Mouse (Mus musculus) heart, adult 8-10 months (tissue): ENCODE data around the gene Chmp2b. TPM values are rescaled to one million over a fixed set of nuclear protein-coding genes. Genes with fewer than 3 reads are reported as not detected.
A peak's percentile ranks its signal among the peaks of the same experiment; 100 is the strongest.

Experiments used
- DNase-seq: peaks from one replicate; pipeline ENCODE4 v3.0.0; 2022; ENCODE audit warnings: low spot score
- total RNA-seq, 4 experiments: library from RNA; stranded (reverse); gene quantifications; 2 replicates each; pipeline ENCODE4 v1.2.4; 2022

The Chmp2b gene
- total RNA-seq, result 10 to 100 TPM; 43.0 to 45.1 (median 44.8) TPM

GRCm38 (mm10) chr16:65561963-65562863 lies at the start of gene Chmp2b:
Chmp2b (minus strand) TSS chr16:65562726.
- DNase-seq, result peak; percentile 70

- no peak for DNase-seq
Measured at GRCm38 (mm10) chr16:65611678-65612077, 49.2 kb upstream of the Chmp2b start.

GRCm38 (mm10) chr16:65600798-65601197 lies 38.3 kb upstream of the Chmp2b start:
- DNase-seq, result no peak

- DNase-seq, result no peak
Measured at GRCm38 (mm10) chr16:65586111-65586865, 23.8 kb upstream of the Chmp2b start.

DNA sequence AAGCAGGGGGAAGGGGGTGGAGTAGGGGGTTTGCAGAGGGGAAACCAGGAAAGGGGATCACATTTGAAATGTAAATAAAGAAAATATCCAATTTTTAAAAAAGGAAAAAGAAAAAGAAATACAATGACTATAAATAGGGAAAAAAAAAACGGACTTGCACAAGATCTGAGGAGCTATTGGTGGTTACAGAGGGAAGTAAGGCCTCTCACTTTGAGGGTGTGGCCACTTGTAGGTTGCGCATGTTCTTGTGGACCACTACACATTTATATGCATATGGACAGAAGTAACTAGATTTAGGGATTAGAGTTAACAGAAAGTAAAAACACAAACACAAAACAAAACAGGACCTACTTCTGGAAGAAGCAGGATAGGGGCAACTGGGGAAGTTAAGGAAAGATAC lies 23.2 kb upstream of the Chmp2b start:
- no peak for DNase-seq

- DNase-seq, result no peak
Measured at GRCm38 (mm10) chr16:65577298-65578029, 14.9 kb upstream of the Chmp2b start.

GRCm38 (mm10) chr16:65568853-65569252 lies 6.3 kb upstream of the Chmp2b start:
- no peak for DNase-seq

DNA sequence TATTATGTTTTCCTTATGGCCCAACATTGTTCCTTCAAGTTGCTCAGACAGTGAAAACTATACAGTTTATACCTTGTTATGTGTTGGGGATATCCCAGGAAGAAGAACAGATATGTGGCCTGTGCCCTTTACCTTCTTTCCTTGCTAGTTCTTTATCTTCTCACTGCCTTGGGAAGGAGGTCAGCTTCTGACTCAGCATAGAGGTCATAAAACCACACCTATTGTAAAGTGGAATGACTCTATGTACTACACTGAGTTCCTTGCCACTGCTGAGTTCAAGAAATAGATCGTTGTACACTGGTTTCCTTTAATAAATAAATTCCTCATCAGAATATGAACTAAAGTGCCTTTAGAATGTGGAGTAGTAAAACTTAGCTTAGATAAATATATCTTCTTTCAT lies 2.4 kb upstream of the Chmp2b start:
- no peak for DNase-seq

GRCm38 (mm10) chr16:65564306-65564705 lies 1.8 kb upstream of the Chmp2b start:
- no peak for DNase-seq

- no peak for DNase-seq
Measured at GRCm38 (mm10) chr16:65562864-65563206, 309 bp upstream of the Chmp2b start.

GRCm38 (mm10) chr16:65560996-65561962 lies 1.2 kb downstream of the Chmp2b start:
- no peak for DNase-seq

DNA sequence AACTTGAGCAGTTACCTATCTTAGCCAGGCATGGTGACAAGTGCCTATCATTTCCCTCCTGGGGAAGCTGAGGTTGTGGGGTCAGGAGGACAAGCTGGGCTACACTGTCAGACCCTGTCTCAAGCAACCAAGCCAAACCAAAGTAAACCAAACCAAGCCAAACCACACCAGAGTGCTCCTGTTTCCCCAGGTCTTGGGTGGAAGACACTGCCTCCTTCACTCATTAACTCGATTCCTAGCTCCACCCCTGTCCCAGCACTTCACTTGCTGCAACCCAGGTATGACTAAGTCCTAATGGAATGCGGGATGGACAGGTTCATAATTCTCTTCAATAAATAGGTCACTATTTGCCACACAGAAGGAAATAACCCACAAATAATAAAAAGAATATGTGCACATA lies 2.9 kb downstream of the Chmp2b start:
- DNase-seq, result no peak

DNA sequence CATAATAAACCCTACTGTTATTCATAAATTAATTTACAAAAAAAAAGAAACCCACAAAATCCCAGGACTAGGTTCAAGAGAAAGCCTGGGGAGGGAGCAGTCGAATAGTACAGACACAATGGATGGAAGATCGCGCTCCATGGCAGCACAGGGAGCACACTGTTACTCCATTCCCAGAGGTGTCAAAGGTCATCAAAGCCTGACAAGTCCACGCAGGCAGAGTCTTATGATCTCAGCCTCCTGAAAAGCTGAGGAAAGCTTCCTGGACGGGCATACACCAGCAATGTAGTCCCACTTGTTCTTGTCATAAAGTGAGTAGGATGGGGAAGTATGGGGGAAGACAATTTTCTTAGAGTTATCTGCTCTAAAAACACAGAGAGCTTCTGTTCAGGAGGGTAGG lies 5.2 kb downstream of the Chmp2b start:
- no peak for DNase-seq

- DNase-seq, result peak; percentile 34
Measured at GRCm38 (mm10) chr16:65554267-65554666, 8.3 kb downstream of the Chmp2b start.

DNA sequence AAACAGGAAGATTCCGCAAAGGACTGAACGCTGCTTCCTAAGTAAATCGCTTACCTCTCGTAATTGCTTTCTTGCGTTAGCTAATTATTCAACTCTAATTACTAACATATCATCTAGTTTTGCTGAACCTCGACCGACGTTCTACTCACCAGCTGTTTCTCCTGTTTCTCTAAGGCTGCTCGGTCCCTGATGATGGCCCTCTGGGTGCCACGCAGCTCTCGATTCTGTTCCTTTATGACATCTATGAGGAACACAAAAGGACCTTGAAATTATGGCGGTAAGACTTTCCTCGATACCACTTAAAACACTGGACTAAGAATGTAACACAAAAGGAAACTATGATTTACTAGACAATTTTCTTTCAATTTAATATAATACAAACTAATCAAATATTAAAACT lies 11.7 kb downstream of the Chmp2b start:
- DNase-seq, result no peak

- DNase-seq, result no peak
Measured at GRCm38 (mm10) chr16:65548960-65549359, 13.6 kb downstream of the Chmp2b start.

- no peak for DNase-seq
Measured at GRCm38 (mm10) chr16:65543676-65544293, 18.7 kb downstream of the Chmp2b start.

- peak; percentile 19 for DNase-seq
Measured at GRCm38 (mm10) chr16:65533315-65533999, 29.1 kb downstream of the Chmp2b start.

DNA sequence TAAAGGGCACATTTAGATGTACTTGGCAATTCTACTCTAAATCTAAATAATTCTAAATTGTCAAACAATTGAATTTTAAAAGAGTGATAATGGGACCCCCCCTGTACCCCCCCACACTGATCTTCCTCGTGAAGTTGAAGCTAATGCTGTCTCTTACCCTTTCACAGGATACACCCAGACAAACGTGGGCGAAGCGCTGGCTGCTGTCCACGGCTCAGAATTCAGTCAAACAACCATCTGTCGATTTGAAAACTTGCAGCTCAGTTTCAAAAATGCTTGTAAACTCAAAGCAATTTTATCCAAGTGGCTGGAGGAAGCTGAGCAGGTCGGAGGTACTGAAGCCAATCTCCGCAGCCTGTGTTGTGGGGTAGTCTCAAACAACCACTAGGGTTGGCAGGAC lies 30.9 kb downstream of the Chmp2b start:
- DNase-seq, result no peak

GRCm38 (mm10) chr16:65529589-65529988 lies 32.9 kb downstream of the Chmp2b start:
- no peak for DNase-seq
